Mouse (Mus musculus) thymus, adult 18-20 months (tissue): ENCODE data around the gene Pmel.

Experiments used
- DNase-seq, 2 experiments: peaks; one replicate each; pipeline ENCODE4 v3.0.0; 2022; ENCODE audit warnings: mixed read lengths in 2 of 2

Pmel gene

GRCm38 (mm10) chr10:128703895-128704294 is at the start of gene Pmel:
TSS of gene Pmel (plus strand) at chr10:128704195.
- DNase-seq, result no peak

- no peak for DNase-seq
Measured at GRCm38 (mm10) chr10:128655254-128655653, 48.7 kb upstream of the Pmel start.

GRCm38 (mm10) chr10:128656731-128657130 is 47.3 kb upstream of the Pmel start:
- no peak for DNase-seq

GRCm38 (mm10) chr10:128657844-128658243 is 46.2 kb upstream of the Pmel start:
- DNase-seq, result no peak

GRCm38 (mm10) chr10:128659490-128659889 is 44.5 kb upstream of the Pmel start:
- no peak for DNase-seq

GRCm38 (mm10) chr10:128662465-128662864 is 41.5 kb upstream of the Pmel start:
- DNase-seq, result no peak

GRCm38 (mm10) chr10:128663441-128664220 is 40.4 kb upstream of the Pmel start:
- no peak for DNase-seq

GRCm38 (mm10) chr10:128664808-128665207 is 39.2 kb upstream of the Pmel start:
- no peak for DNase-seq

GRCm38 (mm10) chr10:128665307-128665706 is 38.7 kb upstream of the Pmel start:
- no peak for DNase-seq

- no peak for DNase-seq
Measured at GRCm38 (mm10) chr10:128665806-128666205, 38.2 kb upstream of the Pmel start.

- DNase-seq, result peak; percentile 31 to 42
Measured at GRCm38 (mm10) chr10:128668790-128669672, 35.0 kb upstream of the Pmel start.

- DNase-seq, result no peak
Measured at GRCm38 (mm10) chr10:128671148-128671547, 32.8 kb upstream of the Pmel start.

- DNase-seq, result peak; percentile 83 to 87
Measured at GRCm38 (mm10) chr10:128673763-128674468, 30.1 kb upstream of the Pmel start, which contains the start of gene Suox. TSS of gene Suox (minus strand) at chr10:128674073.

DNA sequence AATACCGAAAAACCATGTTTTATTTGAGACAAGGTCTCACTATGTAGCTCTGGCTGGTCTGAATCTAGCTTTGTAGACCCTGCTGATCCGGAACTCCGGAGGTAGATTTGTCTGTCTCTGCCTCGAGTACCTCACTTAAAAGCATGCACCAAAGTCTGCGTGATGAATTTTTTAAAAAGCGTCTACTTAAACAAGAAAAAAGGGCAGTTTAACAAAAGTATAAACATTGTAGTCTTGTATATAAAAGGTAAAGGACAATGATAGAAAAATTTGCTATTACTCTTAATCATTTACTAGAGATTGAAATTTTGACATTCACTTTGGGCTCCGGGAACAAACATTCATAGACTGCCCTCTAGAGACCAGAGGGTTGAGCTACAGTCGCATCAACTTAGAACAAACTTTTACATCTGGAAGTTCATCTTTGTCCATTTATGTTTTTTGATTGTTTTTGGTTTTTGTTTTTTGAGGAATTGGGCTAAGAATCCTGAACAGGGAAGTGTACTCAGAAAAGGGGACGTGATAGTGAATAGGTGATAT is 29.5 kb upstream of the Pmel start:
- DNase-seq, result no peak

DNA sequence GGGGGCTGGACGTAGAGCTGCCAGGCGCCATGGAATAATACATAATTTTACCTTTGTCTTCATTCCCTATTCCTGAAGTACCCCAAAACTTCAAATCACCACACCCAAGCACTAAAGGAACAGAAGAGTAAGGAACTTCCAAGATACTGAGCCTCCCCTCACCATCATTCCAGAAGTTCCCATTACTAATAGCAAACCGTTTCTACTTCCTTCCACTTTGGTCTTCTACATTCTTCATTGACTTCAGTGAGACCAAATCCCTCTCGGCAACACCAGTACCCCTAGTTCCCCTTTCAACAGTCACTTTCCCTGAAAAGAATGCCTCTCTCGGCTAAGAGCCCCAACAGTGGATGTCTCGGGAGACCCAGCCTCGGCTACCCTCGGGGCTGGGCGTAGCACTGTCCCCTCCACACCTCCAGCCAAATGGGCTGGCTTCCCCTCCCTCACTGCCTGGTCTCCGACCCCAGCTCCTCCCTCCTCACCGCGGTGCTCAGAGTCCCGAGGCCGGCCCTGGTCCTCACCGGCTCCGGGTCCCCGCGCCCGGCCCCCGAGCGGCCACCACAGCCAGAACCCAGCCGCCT is 8.5 kb upstream of the Pmel start:
- DNase-seq, result no peak

DNA sequence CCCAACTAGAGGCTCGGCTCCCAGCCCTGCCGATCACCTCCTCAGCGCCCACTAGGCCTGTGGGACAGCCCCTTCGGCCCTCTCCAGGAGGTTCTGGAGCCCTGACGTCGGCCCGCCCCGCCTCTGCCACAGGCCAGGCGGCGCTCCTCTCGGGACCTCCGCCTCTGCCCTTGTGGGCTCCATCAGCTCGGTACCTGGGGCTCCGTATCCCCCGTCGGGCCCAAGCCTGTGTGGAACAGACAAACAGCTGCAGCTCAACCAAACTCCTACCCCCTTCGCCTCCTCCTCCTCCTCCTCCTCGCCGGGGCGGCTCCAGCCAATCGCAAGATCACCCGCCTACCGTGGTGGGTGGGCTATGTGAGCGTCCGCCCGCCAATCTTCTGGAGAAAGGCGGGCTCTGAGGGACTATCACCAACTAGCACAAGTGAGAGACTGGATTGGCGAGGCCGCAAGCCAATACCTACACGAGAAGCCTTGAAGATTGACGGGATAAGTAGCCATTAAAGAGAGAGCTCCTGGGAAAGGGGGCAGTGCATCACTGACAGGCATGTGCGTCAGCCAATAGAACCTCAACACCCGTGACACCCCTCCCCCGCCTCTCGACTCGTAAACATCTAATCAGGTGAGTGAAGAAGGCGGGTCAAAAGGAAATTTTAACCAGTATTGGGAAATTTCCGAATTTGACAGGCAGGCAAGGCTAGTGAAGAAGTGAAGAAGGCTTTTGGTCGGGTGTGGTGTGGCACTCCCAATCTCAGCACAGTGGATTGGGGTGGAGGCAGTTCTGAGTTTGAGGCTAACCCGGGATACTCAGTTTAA is 7.8 kb upstream of the Pmel start, which contains the start of gene Rab5b:
Rab5b (minus strand) TSS at position 273 of the 816 bp plus-strand sequence.
- DNase-seq, result peak; percentile 98 to 100

DNA sequence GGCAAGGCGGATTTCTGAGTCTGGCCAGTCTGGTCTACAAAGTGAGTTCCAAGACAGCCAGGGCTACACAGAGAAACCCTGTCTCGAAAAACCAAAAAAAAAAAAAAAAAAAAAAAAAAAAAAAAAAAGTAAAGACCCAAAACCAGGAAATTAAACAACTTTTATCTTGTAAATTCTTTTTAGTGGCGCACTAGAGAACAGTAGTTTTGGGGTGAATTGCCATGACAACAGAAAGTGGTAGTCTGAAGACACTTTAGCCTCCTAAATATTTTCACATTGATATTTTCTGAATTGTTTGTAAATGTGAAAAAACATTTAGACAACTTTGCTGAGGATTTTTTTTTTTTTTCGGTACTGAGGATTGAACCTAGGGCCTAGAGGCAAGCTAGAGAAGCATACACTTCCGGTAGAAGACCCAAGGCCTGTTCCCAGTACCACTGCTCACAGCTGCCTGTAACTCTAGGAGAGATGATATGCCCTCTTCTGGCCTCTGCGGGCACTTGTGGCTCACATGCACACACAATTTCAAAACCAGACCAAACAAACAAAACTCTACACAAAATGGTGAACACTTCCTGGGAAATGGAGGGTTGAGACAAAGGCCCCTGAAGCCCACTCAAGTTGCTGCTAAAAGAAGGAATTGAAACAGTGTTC is 6.8 kb upstream of the Pmel start:
- DNase-seq, result no peak

GRCm38 (mm10) chr10:128699006-128699405 is 5.0 kb upstream of the Pmel start:
- no peak for DNase-seq

DNA sequence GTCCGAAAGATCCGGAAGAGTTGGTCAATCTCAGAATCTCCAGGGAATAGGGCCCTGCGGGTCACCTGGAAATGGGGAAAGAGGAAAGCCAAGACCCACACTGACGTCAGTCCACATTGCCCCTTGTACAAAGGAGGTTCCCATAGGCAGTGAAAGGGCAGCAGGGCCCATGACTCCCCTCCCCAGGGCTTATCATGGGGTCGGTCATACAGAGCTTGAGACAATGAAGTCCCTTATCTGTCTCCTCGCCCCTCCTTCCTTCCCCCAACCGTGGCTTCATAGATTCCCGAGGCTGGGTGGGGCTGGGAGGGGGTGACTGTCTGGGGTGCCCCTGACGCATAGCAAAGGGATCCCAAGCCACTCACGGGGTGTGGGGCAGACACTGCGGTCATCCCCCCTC is 4.4 kb upstream of the Pmel start:
- DNase-seq, result no peak

GRCm38 (mm10) chr10:128700712-128701111 is 3.3 kb upstream of the Pmel start:
- DNase-seq, result no peak
